Mouse (Mus musculus) layer of hippocampus, postnatal 14 days (tissue): ENCODE measurements around the gene Rgs16. TPM values are rescaled to one million over a fixed set of nuclear protein-coding genes. Genes with fewer than 3 reads are reported as not detected.
"Not testable (repeated sequence)": the region's sequence is repeated elsewhere in the genome, so short reads cannot be mapped to it uniquely, and the experiment has no call there.

Experiments
- DNase-seq, 2 experiments: peaks; one replicate each; pipeline ENCODE4 v3.0.0; 2021 to 2022; ENCODE audit warnings: low spot score in 2 of 2, mixed read lengths in 1 of 2
- total RNA-seq, 2 experiments: library from RNA; stranded (reverse); gene quantifications; 2 replicates each; pipeline ENCODE4 v1.2.3; 2021

Gene Rgs16
- total RNA-seq, 2 experiments from 2014 or later = 6.6 to 8.8 TPM

DNA sequence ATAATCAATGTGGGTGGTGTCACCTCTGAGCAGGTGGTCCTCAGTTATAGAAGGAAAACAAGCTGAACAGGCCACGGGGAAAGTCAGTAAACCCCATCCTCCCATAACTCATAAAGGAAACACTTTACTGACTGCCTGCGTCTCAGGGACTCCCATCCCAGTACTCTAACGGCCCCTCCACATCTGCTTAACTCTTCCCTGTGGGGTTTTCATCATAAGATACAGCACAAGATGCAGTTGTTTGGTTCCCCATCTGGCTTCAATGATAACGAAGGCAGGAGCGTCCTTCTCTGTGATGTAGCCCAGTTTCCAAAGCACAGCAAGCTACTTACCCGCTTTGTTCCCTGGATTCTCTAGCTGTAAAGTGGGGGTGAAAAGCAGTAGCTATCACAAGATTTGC is 9.9 kb downstream of the Rgs16 start:
- no peak for DNase-seq

DNA sequence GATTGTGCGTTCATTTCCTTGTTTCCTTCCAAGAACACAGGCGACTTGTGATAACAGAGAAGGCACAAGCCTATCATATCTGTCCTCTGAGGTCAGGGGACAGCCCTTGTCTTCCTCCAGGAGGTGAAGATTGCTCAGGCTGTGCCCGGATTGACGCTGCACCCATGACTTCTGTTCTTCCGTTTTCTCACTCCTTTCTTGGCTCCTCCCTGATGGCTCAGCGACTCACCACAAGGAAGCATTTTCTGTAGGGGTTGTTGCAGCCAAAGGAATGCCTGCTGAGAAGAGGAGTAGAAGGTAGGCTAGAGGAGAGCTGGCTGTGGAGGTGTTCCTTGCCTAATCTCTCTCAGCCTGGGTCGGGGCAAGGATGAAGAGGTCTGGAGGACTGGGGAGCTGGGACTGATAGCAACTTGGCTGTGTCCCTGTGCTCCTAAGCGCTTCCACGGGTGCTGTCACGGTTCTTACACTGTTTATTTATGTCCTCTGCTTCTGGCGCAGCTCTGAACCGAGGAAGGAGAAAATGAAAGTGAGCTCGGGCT is 11.7 kb downstream of the Rgs16 start:
- no peak for DNase-seq

DNA sequence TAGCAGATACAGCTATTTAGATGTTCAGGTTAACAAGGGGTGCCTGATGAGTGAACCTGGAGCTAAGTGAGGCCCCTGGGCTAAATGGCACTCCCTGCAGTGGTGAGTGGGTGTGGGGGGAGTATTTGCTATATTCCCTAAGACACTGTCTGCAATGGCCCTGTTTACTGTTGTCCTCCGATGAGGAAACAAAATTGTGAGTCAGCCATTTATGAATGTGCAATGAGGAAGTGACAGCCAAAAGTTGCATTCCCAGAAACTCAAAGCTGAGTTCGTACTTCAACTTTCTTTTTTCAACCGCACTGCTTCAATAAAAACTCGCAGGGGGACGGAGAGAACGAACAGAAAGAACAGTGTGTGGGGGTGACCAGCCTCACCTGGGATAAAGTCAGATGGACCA is 12.4 kb downstream of the Rgs16 start:
- no peak for DNase-seq

DNA sequence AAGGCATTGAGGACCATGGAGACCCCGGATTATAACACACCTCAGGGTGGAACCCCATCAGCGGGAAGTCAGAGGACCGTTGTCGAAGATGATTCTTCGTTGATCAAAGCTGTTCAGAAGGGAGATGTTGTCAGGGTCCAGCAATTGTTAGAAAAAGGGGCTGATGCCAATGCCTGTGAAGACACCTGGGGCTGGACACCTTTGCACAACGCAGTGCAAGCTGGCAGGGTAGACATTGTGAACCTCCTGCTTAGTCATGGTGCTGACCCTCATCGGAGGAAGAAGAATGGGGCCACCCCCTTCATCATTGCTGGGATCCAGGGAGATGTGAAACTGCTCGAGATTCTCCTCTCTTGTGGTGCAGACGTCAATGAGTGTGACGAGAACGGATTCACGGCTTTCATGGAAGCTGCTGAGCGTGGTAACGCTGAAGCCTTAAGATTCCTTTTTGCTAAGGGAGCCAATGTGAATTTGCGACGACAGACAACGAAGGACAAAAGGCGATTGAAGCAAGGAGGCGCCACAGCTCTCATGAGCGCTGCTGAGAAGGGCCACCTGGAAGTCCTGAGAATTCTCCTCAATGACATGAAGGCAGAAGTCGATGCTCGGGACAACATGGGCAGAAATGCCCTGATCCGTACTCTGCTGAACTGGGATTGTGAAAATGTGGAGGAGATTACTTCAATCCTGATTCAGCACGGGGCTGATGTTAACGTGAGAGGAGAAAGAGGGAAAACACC is 13.7 kb downstream of the Rgs16 start:
- DNase-seq = no peak

DNA sequence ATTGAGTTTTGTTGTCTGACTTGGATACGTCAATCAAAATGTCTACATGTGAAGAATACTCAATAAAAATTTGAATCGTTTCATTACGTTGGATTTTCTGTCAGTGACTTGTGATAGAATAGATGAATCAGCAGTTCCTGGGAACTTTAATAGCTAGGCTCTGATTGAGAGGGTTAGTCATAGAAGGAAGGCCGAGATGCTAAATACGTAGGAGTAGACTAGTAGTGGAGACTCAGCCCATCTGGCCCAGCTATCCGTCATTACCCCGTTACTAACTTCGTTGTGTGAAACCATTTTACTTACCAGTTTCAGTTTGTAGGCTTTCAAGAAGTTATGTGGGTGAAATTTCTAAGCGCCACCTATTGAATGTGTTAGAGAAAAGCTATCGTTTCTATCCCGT is 24.0 kb downstream of the Rgs16 start:
- no peak for DNase-seq

DNA sequence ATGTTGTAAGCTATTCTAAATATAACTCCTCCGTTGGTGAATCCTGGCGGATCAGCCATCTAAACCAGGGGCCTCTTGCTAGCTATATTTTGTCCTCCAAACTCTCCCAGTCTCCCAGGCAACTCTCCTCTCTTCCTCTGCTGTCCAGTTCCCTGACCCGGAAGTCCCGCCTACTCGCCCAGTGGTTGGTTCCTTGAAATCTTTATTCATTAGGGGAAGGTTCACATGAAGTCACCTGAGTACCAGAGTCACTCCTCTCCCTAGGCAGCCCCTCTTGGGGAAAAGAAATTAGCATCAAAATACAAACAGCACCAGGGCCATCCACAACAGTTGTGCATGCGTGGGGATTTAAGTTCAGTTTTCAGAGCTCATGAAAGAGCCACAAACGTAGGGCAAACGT is 26.1 kb downstream of the Rgs16 start:
- no peak for DNase-seq

DNA sequence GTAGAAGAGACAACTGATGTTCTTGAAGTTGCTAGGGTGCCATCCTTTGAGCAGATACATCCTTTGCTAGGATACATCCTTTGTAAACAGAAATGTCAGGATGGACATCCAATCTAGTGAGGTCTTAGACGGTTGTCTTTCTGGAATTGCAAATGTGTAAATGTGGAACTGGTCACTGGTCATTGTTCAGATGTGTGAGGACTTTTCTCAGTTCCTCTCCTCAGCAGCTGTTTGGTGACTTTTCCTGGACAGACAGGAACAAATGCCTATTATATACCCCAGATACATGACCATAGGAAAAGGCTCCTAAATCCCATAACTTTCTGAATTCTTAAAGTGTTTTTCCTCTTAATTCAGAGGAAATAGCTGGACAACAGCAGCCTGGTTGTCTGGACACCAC is 27.1 kb downstream of the Rgs16 start:
- no peak for DNase-seq

DNA sequence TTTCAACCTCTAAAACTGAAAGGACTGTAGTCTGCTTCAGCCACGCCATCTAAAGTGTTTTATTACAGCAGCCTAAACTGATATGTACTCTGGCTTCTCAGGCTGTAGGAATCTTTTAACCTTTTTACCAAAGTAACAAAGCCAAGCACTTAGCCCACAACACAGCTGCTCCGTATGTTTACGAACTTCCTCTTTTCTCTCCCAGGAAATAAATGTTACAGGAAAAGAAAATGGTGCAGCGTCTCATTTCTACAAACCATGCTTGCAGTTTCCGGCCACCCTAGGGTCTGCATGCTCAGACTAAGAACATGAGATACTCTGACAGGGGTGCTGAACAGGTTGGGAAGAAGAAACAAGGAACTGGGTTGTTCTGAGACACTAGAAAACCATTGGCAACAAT is 28.3 kb downstream of the Rgs16 start:
- DNase-seq = no peak

DNA sequence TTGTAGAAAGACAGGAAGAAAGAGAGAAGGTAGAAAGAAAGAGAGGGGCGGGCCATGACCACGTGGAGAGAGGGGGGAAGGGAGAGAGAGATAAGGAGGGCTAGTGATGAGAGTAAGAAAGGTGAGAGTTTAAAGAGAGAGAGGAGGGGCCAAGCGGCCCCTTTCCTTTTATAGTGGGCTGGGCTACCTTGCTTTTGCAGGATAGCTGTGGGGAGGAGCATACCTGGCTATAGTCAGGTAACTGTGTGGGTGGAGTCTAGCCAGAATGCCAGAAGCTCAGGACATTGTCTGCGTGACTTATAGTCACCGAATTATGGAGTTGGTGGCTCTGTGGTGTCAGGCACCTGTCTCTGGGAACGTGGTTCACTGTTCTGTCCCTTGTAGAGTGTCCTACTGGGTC is 29.4 kb downstream of the Rgs16 start:
- DNase-seq = not testable (repeated sequence)

DNA sequence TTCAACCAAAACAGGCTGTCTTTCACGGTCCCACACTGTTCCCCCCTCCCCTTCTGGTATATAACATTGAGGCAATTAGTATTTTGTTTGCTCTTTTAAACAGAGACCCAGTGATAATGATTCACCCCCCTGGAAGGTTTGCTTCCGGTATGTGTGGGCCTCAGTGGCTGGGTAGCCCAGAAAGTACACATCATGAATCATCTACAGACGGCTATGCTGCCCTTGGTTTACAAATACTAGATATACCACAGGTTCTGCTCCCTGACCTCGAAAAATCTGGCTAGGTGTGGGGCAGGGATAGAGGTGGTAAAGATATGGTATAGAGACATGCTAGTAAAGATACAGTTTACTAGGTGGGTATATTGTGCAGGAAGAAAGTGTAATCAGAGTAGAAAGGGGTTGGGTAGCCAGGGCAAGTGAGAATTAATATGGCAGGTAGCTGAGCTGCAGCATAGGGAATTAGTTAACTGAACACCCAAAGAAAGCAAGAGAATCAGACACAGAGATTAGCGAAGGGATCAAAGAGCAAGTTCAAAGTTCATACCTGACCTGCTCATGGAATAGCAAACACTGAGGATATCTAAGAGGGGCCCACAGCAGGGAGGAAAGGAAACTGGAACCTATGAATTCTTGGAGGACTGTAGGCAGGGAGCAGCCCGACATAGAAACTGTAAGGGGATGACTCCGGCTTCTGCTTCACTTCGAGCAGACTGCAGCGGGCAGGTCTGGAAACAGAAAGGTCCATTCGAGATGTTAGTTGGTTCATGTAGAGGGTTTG is 30.0 kb downstream of the Rgs16 start:
- DNase-seq = no peak

DNA sequence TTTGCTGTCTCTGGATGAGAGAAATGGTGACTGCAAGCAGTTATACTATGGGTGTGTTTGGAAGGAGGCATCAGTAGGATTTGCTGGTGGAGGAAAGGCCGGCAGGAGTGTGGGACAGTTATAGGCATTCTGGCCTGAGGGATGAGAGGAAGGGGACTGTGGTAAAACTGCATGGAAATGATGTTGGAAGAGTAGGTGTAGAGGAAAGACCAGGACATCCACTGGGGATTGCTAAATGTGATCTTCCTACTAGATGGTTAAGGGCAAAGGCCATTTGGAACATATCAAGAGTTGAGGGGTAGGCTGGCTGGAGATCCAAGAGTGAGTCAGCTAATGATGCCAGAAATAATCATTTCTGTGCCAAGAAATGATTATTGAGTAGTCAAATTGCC is 30.6 kb downstream of the Rgs16 start:
- DNase-seq = no peak

DNA sequence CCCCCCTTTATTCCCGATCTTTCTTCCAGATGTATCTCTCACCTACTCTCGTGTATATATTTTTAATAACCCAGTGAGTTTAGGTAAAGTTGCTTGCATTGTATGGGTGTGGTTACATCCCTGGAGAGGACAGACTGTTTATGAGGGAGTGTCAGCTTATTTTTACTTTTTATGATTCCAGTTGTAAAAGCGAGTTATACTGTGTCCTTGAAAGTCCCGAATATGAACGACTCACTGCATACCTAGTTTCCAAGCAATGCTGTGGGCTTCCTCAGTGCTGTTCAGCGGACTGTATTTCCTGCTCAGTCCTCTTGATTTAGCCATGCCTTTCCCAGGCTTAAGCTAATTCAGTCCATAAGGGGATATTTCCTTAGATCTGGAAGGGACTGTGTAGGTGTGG is 35.0 kb downstream of the Rgs16 start:
- DNase-seq = no peak

DNA sequence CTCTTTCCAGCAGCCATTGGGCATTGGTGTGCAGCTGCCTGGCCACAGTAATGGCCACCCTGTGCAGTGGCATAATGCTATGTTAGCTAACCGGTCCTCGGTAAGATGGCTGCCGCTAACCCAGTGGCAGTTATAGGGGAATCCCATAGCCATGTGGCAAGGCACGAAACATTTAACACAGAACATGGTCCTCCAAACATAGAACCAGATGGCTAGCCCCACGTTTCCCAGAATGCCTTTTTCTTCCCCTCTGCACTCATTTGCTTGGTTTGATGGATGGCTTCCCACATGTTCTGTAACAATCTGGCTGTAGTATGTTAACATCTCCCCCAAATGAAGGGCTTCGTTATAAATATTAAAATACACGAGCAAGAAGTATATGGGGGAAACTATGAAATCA is 36.1 kb downstream of the Rgs16 start:
- peak; percentile 42 to 57 for DNase-seq

DNA sequence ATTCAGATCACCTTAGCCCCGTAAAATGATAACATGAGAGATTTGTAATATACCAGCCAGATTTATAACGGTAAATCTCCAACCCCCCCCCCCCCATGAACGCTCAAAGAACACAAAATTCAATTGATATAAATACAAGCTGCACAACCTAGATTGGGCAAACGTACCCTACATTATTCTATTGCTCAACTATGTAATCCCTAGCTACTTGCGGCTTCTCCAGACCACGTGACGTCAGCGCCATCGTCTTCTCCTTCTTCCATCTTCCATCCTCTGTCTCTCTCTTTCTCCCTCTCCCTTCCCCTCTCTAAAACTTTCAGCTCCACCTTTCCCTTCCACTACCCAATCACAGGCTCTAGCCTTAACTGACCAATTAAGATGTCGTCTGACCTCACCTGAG is 38.1 kb downstream of the Rgs16 start:
- DNase-seq = no peak

DNA sequence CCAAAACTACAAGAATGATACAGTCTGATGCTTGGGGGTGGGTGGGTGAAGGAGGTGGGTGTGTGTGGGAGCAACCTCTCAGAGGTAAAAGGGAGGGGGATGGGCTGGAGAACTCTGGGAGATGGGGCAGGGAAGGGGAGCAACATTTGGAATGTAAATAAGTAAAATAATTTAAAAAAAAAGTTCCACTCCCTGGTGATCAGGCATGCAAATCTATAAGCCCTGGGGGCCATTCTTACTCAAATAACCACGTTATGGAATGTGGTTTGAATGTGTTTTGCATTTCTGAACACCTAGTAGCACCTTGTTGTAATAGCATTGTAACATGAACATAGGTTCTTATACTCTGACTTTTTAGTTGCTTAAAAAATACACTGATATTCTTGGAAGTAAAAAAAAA is 43.2 kb downstream of the Rgs16 start:
- no peak for DNase-seq

DNA sequence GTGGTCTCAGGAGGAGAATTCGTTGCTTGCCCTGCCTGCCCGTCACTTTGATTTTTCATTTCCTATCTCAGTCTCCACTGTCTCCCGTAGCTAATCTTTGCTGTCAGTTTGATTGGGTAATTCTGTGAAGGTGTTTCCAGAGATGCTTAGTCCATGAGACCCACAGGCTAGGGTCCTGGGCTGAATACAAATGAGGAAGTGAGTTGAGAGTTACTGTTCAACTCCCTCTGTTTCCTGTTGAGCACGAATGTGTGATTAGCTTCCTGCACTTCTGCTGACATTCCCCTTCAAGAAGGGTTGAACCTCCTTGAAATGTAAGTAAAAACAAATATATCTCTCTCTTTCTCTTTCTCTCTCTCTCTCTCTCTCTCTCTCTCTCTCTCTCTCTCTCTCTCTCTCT is 45.5 kb downstream of the Rgs16 start:
- DNase-seq = no peak

DNA sequence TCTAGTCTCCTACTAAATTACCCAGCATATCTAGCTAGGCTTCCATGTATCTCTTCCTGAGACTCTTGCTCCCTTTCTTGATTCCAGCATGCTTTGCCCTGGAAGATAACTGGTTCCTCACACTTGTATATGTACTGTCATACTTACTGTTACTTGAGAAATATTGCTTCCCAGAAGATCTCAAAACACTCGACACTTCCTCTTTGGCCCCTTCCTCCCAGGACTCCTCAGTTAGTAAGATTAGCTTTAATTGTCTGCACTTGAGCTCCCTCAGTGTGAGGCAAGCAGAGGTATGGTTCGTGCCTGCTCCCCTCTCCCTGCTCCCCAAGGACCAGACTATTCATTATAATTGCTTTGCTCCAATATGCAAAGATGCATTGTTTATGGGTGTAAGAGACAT is 50.6 kb downstream of the Rgs16 start:
- DNase-seq = no peak

DNA sequence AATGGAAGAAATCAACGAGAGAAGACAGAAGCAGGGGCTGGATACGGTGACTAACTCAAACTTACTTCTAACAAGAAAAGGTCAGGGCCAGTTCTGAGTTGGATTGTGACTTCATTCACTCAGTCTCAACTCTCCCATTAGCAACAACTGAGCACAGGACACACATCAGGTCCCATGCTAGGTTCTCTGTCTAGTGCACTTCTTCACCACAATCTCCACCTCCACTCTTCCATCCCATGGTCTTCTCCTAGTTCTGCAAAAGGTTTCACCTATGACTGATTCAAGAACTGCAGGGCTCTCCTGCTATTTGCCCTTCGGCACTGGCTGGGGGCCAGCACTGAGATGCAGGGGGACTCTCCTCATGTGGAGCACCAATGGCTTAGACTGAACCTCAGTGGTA is 54.1 kb downstream of the Rgs16 start:
- no peak for DNase-seq
